Mouse (Mus musculus): ENCODE measurements around the gene Zc3h4.

Gene Zc3h4

DNA sequence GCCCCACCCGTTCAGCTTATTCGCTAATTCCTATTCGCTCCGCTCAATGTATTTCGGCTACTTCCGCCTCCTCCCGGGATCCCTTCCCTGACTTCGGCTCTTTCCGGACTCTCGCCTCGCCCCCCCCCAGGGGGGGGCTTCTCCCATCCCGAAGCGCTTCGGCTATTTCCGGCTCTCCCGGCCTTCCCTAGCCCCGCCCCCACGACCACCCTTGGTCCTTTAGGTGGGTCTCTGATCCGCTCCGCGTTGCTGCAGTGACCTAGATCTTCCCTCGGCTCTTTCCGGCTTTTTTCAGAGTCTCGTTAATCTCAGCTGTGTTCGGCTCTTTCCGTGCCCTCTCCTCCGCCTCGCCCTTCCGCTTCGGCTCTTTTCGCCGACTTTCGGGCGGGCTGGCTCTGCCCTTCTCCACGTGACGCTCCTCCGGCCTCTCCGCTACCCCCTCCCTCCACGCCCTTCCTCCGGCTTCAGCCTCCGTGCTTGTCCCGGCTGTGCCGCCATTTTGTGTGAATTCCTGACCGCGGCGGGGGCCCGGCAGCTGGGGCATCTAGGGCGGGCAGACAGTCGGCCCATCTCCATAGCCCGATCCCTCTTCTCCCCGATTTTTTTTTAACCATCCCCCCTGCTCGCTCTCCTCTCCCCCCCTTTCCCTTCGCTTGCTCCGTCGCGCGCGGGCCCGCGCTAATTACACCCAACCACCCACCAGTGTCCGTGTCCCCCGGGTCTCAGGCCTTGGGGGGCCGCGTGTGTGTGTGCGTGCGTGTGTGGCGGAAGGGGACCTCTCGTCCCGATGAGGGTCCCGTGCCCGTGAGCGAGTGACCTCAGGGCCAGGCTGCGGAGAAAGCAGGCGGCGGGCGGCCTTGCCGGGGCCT lies 656 bp upstream of the Zc3h4 start:
- DNase-seq (ENCODE audit: low read depth, low spot score), result peak; percentile 97

DNA sequence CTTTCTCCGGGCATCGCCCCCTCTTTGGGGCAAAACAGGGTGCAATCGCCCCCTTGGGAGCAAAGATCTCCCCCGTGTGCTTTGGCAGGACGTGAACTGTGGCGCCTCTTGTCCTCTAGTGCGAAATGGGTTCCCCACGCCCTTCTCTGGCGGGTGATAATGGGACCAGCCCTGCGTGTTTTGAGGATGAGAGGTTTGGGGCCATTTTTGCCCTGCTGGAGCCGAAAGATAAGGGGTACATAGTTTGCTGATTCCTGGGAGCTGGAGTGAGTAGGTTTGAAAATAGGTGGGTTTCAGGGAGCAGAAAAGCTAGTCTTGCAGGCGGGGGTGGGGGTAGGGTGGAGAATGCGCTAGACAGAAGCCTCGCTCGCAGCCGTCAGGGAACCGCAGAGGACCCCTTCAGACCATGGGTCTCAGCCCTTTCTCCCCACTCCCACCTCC lies 1.3 kb downstream of the Zc3h4 start:
- no peak for DNase-seq (ENCODE audit: low read depth, low spot score)

DNA sequence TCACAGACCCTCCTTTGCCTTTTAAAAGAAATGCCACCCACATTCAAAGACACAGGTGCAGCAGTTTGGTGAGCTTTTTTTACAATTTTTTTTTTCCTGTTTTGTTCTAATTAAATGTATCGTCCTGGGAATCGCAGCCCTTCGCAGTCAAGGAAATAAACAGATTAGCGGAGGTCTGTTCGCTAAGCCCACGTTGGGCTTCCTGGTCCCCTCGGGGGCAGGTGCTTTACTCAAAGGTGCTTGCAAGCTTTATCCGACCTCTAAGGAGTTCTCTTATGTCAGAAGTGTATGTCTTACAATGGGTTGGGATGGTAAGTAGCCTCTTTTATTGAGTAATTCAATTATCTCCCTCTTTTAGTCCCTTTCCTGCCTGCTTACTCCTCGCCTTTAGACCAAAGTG lies 1.7 kb downstream of the Zc3h4 start:
- DNase-seq (ENCODE audit: low read depth, low spot score), result no peak

DNA sequence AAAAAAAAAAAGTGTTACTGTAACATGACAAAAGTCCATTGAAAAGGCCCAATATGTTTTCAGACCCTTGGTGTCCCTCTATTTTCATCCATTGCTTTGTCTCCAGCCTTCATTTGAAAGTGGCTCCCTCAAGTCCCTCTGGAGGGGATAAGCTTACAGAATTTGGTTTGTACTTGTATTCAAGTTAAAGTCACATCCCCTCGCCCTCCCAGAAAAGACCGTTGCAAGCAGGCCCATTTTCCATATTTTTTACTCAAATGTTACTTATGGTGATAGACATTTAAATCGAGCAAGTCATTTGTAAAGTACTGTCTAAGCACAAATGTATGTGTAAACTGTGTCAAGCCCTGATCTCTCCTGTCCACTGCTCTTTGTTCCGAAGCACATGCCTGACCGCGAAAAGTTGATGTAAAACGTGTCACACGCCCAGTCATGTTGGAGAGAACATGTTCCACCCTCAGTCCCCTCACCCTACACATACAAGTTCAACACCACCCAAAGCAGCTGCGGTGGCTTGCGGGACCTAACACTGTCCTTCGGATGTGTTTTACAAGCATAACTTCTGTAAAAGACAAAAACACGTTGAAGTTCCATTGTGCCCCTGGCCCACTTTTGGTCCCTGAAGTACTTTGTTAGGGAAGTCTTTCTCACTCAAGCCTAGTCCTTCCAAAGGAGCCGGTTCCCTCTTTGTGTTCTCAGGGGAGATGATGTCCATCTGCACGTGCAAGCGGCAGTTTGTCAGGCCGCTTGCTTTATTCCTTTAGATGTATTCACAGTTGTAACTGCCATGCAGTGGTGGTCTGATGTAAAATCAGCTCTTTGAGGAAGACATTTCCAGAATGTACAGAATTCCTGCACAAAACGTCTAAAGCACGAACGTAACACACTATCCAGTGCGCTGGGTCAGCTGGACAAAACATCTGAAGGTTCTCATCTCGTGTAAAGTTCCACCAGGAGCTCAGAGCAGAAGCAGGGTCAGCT lies 2.5 kb downstream of the Zc3h4 start:
- DNase-seq (ENCODE audit: low read depth, low spot score), result no peak

DNA sequence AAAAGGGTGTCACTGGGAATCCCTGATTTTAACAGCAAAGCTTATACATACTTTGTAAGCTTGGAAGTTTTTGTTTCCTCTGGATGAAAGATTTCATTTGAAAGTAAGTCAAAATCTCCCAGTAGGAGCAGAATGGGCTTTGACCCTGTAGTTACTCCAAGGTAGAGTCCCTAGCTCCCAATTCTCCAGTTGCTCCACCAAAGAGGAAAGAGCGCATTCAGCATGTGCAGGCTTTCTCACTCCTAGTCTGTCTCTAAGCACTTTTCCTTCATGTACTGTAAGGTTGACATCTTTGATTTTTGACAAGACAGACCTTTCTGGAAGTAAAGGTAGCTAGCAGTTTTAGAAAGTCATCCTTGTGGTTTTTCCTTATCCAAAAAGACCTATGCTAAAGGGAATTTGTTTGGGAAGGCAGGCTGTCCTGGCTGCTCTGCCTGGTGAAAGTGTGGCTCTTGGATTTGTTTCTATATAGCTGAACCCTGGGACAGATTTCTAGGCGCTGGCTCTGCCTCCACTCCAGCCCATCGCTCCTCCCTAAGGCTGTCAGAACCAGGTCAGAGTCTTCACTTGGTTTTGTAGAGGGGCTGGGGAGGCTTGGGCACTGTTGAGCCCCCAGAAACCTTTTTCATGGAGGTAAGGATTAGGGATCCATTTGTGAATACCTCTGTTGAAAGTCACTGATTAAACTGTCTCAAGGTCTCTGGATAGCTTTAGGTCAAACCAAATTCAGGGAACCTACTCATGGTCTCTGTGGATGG lies 3.8 kb downstream of the Zc3h4 start:
- DNase-seq (ENCODE audit: low read depth, low spot score), result no peak

DNA sequence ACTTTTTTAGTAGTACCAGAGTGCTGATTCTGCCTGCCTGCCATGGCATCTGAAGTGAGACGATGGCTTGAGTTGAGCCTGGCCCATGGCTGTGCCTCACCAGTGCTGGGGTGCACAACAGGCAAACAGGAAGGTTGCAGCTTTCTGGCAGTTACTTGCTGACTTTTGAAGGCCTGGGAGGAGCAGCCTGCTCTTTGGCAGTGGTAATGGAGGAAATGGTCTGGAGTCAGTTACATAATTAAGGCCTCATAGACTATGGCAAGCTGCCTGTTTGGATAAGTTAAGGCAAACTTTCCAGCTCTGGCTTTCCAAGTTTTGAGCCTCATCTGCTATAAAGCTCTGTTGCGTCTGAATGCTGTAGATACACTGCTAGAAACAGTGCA lies 4.4 kb downstream of the Zc3h4 start:
- no peak for DNase-seq (ENCODE audit: low read depth, low spot score)

DNA sequence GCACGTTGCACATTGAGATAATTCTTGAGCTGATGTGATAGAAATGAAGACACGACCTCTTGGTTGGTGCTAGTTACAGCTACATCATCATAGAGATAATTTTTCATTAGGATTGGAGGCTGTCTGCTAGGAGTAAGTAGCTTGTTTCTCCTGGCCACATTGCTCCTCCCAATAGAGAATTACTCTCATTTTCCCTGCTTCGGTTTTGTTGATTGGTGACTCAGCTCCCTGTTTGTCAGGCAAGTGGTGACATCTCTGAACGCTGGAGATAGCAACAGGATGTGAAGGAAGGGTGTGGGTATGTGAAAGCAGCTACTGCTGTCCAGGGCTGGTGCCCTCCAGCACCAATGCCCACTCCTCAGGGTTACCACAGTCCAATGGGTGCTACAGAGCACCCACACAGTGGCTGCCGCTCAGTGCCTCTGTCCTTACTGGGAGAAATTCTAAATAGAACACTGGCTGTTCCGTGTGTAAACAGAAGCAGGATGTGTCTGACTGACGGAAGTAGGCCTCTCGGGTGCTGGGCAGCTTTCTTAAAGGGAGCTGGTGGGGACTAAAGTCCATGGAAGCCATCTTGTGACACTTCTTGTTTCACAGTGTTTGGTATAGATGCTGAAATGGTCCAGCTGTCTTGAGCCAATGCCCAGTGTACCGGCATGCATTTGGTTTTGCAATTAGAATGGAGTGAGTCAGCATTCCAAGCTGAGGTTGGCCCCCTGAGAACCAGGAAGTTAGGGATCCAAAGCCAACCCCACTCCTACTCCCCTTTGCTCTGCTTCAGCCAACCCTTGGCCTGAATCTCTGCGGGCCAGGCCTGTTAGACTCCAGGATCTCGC lies 5.0 kb downstream of the Zc3h4 start:
- DNase-seq (ENCODE audit: low read depth, low spot score), result no peak

DNA sequence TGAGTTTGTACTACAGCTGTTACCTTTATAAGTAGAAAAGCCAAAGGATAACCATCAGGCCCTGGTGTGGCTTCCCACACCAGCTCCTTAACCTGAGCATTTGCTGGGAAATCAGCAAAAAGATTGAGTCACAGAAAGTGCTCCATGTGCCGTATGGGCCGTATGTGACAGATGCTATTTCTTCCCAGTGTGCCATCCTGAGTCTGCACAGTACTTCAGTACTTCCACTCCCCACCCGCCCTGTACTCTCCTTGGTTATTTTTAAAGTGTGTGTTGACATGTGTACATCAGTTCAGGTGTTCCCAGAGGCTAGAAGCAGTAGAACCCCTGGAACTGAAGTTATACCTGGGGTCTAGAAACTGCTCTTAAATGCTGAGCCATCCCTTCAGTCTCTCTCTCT lies 6.3 kb downstream of the Zc3h4 start:
- DNase-seq (ENCODE audit: low read depth, low spot score), result no peak

DNA sequence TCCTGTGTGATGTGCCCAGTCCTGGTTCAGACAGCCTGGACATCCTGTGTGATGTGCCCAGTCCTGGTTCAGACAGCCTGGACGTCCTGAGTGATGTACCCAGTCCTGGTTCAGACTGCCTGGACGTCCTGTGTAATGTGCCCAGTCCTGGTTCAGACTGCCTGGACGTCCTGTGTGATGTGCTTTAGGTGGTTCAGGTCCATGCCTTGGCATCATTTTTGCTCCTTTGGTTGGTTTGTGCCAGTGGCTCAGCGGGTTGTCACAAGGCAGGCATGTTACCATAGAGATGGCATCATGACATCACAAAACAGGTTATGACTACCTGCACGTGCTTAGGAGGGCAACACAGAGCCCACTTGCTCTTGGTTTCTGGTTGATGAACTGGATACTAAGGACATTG lies 10.4 kb downstream of the Zc3h4 start:
- DNase-seq (ENCODE audit: low read depth, low spot score), result no peak

DNA sequence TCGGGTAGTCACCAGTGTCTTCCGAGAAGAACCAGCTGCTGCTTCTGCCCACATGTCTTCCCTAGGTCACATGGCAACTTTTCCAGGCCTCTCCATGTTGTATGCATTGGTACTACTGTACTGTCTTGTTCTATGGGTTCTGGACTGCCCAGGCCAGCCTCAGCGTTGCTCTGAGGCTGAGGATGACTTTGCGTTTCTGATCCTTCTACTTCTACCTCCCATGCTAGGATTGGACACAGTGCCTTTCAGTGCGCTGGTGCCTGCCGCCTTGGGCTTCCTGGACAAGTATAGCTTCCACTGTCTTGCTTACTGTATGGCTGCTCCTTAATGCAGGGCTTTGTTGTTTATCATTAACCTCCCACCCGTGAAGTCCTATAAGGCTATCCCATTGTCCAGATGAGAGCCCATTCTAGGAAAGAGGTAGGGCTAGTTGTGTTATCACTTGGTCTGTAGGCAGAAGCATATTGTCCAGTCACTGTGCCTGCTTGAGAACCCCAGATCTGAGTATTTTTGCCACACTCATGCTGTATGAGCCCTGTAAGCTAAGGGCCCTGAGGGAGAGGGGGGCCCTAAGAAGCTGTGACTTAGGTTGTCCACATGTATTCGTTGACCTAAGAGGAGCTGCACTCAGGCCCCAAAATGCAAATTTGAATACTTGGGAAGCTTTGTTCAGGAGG lies 11.6 kb downstream of the Zc3h4 start:
- DNase-seq (ENCODE audit: low read depth, low spot score), result no peak

DNA sequence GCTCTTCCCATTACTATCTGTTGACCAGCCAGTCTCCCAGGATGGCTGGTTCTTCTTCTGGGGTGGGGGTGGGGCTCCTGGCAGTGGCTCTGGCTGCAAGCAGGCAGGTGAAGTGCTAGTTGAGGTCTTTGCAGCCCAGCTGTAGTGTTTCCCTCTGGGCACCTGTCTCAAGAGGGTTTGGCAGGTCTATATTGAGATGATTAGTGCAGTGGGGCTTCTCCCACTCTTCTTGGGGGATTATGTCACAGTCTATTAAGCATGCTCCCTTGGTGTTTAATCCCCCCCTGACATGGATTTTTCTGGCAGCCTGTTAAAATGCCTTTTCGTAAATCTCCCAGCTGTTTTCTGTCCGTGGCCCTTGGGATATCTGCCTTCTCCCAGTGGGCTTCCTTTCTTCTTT lies 12.2 kb downstream of the Zc3h4 start:
- peak; percentile 65 for DNase-seq (ENCODE audit: low read depth, low spot score)

DNA sequence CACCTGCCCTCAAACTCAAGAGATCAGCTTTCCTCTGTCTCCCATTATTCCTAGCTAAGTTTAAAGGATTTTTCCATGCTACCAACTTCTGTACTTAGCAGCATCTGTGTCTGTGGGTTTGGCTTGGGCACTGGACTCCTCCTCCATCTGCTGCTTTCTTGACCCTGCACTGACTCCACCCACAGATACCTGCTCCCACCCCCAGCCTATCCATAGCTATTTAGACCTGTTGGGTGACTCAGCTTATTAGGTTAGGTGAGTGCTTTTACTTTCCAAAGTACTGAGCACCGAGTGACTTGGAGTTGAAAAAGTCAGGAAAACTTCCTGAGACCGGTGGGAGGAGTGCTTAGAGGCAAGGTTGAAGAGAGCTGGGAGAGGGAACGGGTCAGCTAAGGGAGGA lies 14.7 kb downstream of the Zc3h4 start:
- DNase-seq (ENCODE audit: low read depth, low spot score), result no peak

DNA sequence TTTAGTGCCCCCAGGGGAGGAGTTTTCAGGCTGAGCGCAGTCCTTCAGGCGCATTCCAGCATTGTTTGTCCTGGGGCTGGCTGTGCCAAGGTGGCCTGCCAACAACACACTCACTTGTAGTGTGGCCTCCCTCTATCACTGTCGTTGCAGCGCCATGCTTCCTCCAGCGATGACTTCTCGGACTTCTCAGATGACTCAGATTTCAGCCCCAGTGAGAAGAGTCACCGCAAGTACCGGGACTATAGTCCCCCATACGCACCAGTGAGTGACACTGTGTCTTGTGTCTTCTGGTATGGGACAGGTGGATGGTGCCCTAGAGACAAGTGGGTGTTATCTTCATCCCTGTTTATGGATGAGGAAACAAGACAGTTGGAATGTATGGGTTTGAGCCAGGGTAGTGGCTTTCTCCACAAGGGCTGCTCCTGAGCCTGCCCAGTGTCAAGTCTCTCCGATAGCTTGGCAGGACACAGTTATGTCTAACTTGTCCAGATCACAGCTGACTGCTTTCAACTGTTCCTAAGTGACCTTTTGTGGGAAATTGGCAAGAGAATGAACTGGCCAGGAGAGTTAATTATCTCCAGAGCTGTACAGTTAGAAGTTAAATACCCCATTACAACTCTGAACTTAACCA lies 16.5 kb downstream of the Zc3h4 start:
- DNase-seq (ENCODE audit: low read depth, low spot score), result no peak

DNA sequence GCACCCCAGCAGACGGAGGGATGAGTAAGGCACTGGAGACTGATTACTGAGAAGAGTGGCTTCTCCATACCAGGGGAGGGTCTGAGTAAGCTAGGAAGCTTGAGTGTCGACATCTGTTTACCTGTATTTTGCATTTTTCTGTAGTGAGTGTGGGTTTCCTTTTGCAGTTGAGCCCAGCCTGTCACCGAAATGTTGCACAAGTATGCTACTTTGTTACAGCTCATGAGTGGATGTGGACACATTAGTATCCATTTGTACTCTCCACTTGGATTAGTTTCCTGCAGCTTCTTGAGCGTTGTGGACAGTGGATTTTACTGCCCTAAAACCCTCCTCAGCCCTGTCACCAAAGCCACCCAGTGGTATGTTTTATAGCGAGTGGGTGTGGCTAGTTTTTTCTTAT lies 18.0 kb downstream of the Zc3h4 start:
- no peak for DNase-seq (ENCODE audit: low read depth, low spot score)

DNA sequence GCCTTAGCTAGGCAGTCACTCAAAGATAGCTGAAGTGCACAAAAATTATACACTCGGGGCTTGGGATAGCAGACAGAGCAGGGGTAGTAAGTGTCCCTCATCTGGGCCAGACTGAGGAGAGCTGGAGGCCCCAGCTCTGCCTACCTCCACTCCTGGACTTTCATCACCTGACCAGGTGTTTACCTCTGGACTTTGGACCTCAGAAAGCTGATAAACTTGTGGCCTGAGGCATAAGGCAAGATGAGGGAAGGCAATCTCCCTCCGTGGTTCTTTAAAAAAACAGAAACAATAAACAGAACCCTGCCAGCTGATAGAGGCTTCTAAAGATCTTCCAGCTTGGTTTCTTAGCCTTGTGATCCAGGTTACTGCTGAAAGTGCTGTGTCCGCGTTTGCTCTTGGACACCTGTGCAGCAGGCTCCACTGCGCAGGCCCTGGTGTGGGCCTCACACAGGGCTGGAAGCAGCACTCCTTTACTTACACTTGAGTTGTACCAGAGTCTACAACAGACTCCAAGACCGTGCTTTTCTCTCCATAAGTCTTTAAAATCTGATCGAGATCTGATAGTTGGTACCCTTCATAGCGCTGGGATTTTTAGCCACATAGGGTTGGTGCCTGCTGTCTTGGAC lies 19.9 kb downstream of the Zc3h4 start:
- DNase-seq (ENCODE audit: low read depth, low spot score), result no peak

DNA sequence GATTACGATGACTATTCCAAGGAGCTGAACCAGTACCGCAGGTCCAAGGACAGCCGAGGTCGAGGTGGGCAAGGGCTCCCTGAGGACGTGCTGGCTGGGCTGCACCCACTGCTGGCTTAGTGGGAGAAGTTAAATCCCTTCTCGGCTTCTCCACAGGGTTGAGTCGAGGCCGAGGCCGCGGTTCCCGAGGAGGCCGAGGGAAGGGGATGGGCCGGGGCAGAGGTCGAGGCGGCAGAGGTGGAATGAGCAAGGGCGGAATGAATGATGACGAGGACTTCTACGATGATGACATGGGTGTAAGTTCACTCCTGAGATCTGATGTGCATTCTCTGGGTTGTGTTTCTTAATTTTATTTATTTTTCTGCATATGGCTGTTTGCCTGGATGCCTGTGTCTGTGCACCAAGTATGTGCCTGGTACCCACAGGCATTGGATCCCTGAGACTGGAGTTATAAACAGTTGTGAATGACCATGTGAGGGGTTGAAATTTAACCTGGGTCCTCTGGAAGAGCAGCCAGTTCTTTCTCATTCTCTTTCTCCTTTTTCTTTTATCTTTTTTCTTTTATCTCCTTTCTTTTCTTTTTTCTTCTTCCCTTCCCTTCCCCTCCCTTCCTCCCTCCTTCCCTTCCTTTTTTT lies 21.6 kb downstream of the Zc3h4 start:
- DNase-seq (ENCODE audit: low read depth, low spot score), result no peak

DNA sequence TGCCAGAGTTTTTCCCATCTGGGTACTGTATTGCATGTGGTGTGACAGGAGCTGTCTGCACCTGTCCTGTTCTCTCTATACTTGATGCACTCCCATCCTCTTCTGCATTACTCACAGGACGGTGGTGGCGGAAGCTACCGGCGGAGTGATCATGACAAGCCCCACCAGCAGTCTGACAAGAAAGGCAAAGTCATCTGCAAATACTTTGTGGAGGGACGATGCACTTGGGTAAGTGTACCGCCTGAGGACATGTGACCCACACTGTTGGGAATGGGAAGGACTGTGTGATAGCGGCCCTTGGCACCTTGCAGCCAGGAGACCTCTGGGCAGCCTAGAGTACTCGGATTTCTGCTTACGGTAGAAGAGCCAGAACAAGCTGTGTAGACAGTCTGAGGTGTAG lies 23.0 kb downstream of the Zc3h4 start:
- no peak for DNase-seq (ENCODE audit: low read depth, low spot score)

DNA sequence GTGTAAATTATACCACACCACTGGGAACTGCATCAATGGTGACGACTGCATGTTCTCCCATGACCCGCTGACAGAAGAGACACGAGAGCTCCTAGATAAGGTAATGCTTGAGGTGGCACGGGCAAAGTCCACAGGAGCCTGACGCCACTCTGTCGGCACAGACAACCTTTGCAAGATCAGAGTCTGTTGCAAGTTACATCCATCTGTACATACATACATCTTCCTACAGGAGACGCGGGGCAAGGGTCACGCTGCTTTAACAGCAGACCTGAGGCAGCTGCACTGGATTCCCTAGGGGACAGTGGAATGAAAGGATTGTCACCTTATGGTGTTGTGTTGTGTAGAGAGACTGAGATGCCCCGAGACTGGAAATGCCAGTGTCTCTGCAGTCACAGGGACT lies 25.0 kb downstream of the Zc3h4 start:
- no peak for DNase-seq (ENCODE audit: low read depth, low spot score)

DNA sequence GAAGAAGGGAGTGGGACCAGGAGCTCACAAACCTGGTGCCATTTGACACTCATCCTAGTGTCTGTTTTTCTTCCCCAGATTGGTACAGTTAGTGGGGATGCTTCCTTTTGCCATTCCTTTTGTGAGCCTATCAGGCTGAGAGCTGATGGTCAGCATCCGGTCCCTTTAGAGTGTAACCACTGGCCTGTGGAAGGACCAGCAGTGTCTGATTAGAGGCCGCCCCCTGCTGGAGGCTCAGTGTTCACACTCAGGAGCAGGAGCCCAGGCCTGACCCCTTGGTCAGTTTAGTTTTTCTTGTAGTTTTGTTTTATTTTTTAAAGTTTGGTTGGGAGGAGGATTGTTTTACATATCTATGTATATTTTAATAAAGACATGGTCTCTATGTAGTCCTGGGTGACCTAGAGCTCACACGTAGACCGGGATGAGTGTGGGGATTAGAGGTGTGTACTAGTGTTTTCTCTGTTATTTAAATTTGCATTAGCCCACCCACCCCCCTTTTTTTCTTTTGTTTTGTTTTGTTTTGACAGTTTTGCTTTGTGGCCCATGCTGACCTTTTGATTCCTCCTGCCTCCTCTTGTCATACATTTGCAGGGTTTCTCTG lies 25.5 kb downstream of the Zc3h4 start:
- peak; percentile 61 for DNase-seq (ENCODE audit: low read depth, low spot score)

All from retina, adult 2 months (tissue).